Mouse (Mus musculus) gastrocnemius, postnatal 4 days (tissue): Measurements from ENCODE around the gene Cdh13. TPM values are rescaled to one million over a fixed set of nuclear protein-coding genes. Genes with fewer than 3 reads are reported as not detected.
"Not testable (repeated sequence)": the region's sequence is repeated elsewhere in the genome, so short reads cannot be mapped to it uniquely, and the experiment has no call there.

Source experiments
- DNase-seq, 2 experiments: peaks; one replicate each; pipeline ENCODE4 v3.0.0; 2021 to 2022; ENCODE audit warnings: low spot score in 2 of 2, mixed read lengths in 2 of 2
- total RNA-seq, 2 experiments: library from RNA; stranded (reverse); gene quantifications; 2 replicates each; pipeline ENCODE4 v1.2.3; 2021

Cdh13 gene
- total RNA-seq, 2 experiments from 2014 or later: 136 to 141 TPM

DNA sequence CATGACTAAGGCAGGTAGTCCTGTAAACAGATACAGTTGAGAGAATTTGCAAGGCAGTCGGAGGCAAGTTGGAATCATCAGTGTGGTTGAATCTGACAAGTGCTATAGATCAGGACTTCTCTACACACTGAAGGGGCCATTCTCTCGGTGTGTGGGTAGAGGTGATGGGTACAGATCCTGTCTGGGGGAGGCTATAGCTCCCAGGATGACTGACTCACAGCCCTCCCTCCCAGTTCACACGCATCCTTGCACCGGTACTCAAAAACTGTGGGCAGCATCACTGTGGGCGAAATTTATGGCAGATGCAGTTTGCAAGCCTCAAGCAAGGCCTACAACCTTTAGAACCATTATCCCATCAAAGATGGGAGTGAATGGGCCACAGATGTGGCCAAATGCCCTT, 381.5 kb downstream of the Cdh13 start:
- DNase-seq: no peak

GRCm38 (mm10) chr8:118667736-118668135, 384.2 kb downstream of the Cdh13 start:
- no peak for DNase-seq

DNA sequence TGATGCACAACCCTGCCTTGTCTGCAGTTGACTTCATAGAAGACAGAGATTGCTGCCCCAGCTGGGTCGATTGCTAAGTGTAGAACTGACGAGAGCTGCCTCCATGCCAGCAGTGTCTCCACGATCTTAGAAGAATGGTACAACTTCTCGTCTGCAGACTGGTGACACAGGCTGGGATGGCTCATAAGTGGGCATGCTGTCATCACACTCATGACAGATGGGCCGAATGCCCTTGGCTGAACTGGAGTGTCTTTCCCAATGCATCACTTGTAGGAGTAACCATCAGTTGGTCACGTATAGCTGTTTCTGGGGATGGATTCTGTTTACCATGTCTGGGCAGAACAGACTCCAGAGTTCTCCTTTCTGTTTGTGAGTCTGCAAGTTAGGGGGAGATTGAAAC, 392.7 kb downstream of the Cdh13 start:
- DNase-seq: no peak

DNA sequence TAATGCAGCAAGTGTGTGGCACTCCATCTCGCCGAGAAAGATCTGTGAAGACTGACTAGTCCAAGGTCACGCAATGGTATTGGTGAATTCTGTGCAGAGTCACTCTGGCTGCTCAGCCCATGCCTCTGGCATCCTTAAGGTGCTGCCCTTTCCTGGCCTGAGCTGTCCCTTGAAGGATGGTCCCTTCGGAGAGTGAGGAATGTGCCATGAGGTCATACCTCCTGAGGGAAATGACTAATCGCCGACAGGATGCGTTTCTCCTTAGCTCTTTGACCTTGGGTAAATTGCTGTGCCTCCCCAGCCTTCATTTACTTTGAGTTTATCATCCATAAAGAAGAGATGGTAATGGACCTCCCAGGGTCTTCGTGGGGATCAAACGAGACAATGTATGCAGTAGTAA, 395.8 kb downstream of the Cdh13 start:
- no peak for DNase-seq

GRCm38 (mm10) chr8:118683386-118683785, 399.9 kb downstream of the Cdh13 start:
- DNase-seq: no peak

DNA sequence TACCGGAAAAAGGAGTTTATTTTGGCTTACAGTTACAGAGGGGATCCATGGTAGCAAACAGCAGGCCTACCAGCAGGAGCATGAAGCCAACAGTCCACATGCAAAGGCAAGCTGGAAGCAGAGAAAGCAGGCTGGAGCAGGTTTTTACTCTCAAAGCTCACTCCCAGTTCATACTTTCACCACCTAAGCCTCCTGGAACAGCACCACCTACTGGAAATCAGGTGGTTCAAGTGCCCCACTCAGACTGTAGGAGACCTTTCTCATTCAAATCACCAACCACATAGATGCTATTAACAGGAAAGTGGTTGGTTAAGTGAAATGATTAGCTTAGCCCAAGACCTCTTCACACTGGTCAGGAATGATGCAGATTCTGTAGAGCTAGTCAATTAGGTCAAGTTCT, 402.3 kb downstream of the Cdh13 start:
- DNase-seq: no peak

DNA sequence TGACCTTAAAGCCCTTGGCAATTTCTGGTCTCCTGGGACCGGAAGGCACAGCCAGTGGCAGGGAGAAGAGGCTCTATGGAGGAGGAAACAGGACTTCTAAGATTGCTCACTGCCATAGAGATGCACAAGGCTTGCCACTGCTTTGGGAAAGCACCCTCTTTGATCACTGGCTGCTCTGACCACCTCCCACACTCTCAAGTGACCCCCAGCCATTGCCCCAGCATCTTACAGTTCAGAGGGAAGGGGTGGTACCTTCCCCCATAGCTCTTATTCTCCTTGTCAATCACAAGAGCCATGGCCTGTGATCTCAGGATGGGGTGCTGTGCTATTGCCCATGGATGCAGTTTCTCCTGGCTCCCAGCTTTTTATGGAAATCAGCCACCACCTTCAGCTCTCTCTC, 406.3 kb downstream of the Cdh13 start:
- no peak for DNase-seq

GRCm38 (mm10) chr8:118701312-118701880, 417.9 kb downstream of the Cdh13 start:
- DNase-seq: no peak

DNA sequence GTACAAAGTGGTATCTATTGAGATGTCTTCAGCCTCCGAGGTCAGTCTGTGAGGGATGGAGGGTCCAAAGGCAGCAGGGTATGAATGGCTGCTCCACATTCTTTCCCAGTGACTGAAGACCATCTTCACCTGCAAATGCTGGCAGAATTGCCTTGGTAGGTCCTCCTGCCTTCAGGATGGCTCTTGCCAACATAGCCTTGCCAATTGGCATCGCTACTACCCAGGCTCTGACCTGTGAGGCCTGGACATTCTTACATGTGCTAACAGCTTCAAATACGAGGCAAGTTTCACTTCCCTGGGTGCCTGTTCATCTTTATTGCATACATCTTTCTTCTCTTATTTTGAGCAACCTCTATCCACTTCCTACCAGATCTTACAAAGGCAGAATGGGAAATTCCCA, 425.8 kb downstream of the Cdh13 start:
- DNase-seq: no peak

DNA sequence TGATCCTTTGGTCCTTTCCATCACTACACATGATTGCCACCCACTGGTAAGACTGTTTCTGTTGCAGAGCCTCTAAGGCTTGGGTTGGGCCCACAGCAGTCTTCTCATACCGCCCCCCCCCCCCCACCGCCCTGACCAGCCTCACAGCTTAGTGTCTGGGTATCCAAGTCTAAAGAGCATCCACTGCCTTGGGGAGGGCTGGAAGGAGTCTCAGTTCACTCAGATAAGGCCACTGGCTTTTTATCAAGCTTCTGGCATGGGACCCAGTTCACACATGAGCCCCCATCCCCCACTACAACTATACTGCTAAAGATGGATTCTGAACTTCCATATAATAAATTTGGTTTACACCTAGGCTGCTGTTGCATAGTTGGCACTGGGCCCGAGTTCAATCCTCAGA, 428.1 kb downstream of the Cdh13 start:
- no peak for DNase-seq

GRCm38 (mm10) chr8:118713111-118713510, 429.6 kb downstream of the Cdh13 start:
- no peak for DNase-seq

DNA sequence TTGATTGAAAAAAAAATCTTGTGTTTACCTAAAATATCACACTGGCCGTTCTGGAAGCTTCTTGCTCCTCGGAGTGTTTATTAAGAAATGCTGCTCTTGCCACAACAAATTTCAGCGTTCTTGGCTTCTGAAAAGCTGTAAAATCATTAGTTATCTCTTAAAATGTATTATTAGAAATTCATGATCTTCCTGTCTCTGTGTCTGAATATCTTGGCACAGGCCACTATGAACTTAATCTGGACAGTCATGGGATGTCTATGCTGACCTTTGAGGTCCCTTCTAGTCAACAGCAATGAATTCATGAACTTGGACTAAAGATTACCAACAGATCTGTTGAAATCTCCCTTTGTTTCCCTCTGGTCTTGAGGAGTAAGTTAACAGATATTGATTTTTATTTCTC, 430.1 kb downstream of the Cdh13 start:
- no peak for DNase-seq

- no peak for DNase-seq
Measured at GRCm38 (mm10) chr8:118722896-118723295, 439.4 kb downstream of the Cdh13 start.

DNA sequence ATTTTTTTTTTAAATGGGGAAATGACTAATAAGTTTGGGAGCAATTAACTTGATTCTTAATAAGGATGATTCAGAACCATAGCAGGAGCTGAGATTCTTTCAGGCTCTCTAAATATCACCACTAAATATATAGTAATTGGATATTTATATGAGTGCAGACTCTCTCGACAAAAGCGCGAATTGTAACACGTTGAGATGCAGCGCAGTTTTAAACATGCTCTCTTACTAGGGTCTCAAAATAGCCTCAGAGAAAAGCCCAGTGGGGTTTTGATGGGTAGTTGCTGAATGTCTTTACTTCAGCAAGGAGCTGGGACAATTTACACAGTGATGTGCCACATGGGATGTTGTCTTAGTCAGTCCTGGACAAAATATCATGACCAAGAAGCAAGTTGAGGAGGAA, 442.1 kb downstream of the Cdh13 start:
- DNase-seq: no peak

GRCm38 (mm10) chr8:118741781-118742180, 458.2 kb downstream of the Cdh13 start:
- DNase-seq: no peak

GRCm38 (mm10) chr8:118744991-118745390, 461.5 kb downstream of the Cdh13 start:
- DNase-seq: no peak

DNA sequence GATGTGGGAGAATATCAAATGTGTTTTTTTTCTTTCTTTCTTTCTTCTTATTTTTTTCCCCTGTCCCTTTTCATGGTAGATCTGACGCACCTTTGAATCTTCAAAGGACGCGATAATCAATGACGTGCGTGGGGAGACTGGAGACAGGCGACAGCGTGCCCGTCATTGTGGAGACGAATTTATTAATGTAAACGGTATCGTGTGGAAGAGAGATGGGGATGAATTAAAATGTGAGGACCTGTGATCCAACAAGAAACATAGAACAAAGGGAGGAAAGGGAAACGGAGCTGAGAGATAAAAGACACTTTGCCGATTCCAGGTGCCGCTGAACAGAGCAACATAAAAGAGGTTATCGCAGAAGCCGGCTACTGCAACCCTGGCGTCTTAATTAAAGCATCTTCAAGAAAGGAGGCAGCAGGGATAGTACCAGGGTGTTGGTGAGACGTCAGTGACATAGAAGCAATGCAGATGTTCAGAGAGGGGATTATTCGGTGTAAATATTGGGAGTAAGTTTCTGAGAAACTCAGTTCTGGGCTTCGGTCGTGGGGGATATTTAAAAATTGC, 464.6 kb downstream of the Cdh13 start:
- DNase-seq: no peak

DNA sequence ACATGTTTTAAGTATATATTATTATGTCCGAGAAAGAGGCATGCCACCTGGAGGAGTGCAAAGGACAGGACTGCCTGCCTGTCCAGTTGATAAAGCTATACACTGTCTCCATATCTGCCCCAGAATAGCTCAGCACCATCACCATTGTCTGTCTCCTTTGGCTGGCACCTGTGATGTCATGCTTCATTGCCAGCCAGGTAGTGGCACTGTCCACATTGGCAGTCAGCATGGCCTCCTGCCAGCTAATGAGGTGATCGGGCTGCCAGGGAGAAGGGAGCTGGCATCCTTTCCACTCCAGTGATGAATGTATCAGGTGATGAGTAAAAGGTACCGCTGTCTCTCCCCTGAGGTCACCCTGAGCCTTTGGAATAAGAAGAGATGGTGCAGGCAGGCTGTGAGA, 465.7 kb downstream of the Cdh13 start:
- DNase-seq: no peak

- no peak for DNase-seq
Measured at GRCm38 (mm10) chr8:118749786-118750185, 466.3 kb downstream of the Cdh13 start.

DNA sequence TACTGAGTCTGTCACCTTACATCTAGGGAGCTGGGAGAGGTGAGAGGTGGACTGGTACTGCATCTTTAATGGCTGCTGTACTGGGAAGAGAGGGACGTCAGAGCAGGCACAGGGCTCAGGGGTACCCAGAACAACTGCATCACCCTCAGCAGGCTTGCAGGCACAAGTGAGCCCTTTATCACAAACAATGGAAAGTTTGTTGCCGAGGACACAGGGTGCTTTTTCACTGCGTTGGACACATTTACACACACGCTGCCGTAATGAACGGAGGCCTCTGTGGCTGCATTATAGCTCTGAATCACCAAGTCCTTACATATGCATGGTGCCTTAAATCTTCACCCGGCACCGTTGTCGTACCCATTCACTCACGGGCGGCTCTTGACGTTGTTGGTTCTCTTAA, 470.2 kb downstream of the Cdh13 start:
- no peak for DNase-seq

DNA sequence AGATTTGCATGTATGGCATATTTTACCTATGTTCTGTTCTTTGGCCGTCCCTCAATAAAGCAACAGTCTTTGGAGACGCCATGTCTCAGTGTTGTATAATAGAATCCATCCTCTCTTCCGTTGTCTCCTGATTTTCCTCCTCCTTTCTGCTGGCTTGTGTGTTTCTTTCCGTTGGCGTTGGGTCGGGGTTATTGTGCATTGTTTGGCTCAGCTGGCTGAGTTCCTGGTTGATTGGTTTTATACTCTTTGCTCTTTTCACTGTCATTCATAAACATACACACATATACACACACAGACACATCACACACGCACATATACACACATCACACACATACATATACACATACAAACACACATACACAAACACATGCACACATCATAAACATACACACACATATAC, 470.6 kb downstream of the Cdh13 start:
- no peak for DNase-seq

GRCm38 (mm10) chr8:118777507-118777906, 494.0 kb downstream of the Cdh13 start:
- not testable (repeated sequence) for DNase-seq

GRCm38 (mm10) chr8:118778374-118778773, 494.8 kb downstream of the Cdh13 start:
- no peak for DNase-seq

DNA sequence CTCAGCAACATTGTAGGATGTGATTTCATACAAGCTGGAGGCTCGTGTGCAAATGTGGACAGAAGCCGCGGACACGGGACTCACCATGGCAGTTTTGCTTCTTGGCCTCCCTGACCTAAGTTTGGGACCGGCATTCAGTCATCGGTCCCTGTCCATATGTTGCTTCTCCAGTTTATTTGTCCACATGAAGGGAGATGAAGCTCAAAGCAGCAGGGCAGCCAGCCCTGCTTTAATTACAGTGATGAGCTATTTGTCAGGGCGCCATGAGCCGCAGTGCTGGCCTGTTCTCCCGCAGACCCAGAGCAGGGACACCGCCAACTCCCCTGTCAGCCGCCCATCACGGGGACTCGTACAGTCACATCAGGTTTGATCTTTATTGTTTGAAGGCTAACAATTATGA, 502.1 kb downstream of the Cdh13 start:
- no peak for DNase-seq
